Mouse (Mus musculus) layer of hippocampus, adult 8-10 months (tissue): ENCODE data around the gene Ctdnep1. TPM values are rescaled to one million over a fixed set of nuclear protein-coding genes. Genes with fewer than 3 reads are reported as not detected.

Source experiments
- DNase-seq, 2 experiments: peaks; one replicate each; pipeline ENCODE4 v3.0.0; 2022; ENCODE audit warnings: low spot score in 2 of 2
- total RNA-seq, 4 experiments: library from RNA; stranded (reverse); gene quantifications; 2 replicates each; pipeline ENCODE4 v1.2.4; 2022

The Ctdnep1 gene
- total RNA-seq, 4 experiments from 2014 or later = 108 to 123 (median 119) TPM

GRCm38 (mm10) chr11:69983377-69983776 is 2.4 kb downstream of the Ctdnep1 start:
- DNase-seq = no peak

- DNase-seq = no peak
Observed at GRCm38 (mm10) chr11:69984431-69984830, 3.5 kb downstream of the Ctdnep1 start.

- no peak for DNase-seq
Observed at GRCm38 (mm10) chr11:69989949-69990348, 9.0 kb downstream of the Ctdnep1 start.

GRCm38 (mm10) chr11:69990850-69991691 is 10.1 kb downstream of the Ctdnep1 start, which contains the start of gene Gabarap:
Gene Gabarap, plus strand, starts transcription at chr11:69991143.
- peak; percentile 95 to 97 for DNase-seq

GRCm38 (mm10) chr11:69991711-69992110 is 10.8 kb downstream of the Ctdnep1 start:
- no peak for DNase-seq

- no peak for DNase-seq
Observed at GRCm38 (mm10) chr11:69992396-69992795, 11.4 kb downstream of the Ctdnep1 start.

GRCm38 (mm10) chr11:69992932-69993331 is 12.0 kb downstream of the Ctdnep1 start:
- DNase-seq = no peak

GRCm38 (mm10) chr11:69994401-69995090 is 13.6 kb downstream of the Ctdnep1 start:
- no peak for DNase-seq

GRCm38 (mm10) chr11:69995391-69995960 is 14.5 kb downstream of the Ctdnep1 start, which contains the start of gene Phf23:
Gene Phf23, plus strand, starts transcription at chr11:69995777.
- DNase-seq = peak; percentile 97 to 98

- no peak for DNase-seq
Observed at GRCm38 (mm10) chr11:69996161-69997061, 15.5 kb downstream of the Ctdnep1 start.

GRCm38 (mm10) chr11:69997070-69997509 is 16.1 kb downstream of the Ctdnep1 start:
- DNase-seq = peak; percentile 55 to 64

- no peak for DNase-seq
Observed at GRCm38 (mm10) chr11:69998567-69999491, 17.9 kb downstream of the Ctdnep1 start.

- no peak for DNase-seq
Observed at GRCm38 (mm10) chr11:69999666-70000065, 18.7 kb downstream of the Ctdnep1 start.

- DNase-seq = peak; percentile 89 to 92
Observed at GRCm38 (mm10) chr11:70000396-70000898, 19.5 kb downstream of the Ctdnep1 start, which contains the start of gene Dvl2. Gene Dvl2, plus strand, starts transcription at chr11:70000595.

GRCm38 (mm10) chr11:70001159-70001558 is 20.2 kb downstream of the Ctdnep1 start:
- no peak for DNase-seq

GRCm38 (mm10) chr11:70001865-70002264 is 20.9 kb downstream of the Ctdnep1 start:
- DNase-seq = no peak

- no peak for DNase-seq
Observed at GRCm38 (mm10) chr11:70002471-70002870, 21.5 kb downstream of the Ctdnep1 start.

GRCm38 (mm10) chr11:70005521-70005920 is 24.6 kb downstream of the Ctdnep1 start:
- no peak for DNase-seq

GRCm38 (mm10) chr11:70010033-70010432 is 29.1 kb downstream of the Ctdnep1 start:
- no peak for DNase-seq
